Mouse (Mus musculus) liver, postnatal 0 days (tissue): ENCODE measurements around the gene Gpbar1. TPM values are rescaled to one million over a fixed set of nuclear protein-coding genes. Genes with fewer than 3 reads are reported as not detected.

Experiments used
- ATAC-seq: fragments of 200-750 bp; cut with Nextera tagmentation; 2 replicates; pipeline ENCODE4 v1.8.0; 2017; ENCODE audit warnings: mild to moderate bottlenecking, moderate library complexity
- DNase-seq: peaks from one replicate; pipeline ENCODE4 v3.0.0-alpha.2; 2016
- H3K27ac ChIP-seq: fragments of 300-500 bp; sonication (generic); 2 replicates; pipeline ENCODE4 v1.5.1; 2014; ENCODE audit warnings: antibody characterized with exemption, moderate library complexity, mild to moderate bottlenecking, low read depth
- H3K27me3 ChIP-seq: fragments of 300-500 bp; sonication (generic); 2 replicates; pipeline ENCODE4 v1.6.1; 2014; ENCODE audit warnings: low read length, control low read depth, mixed read lengths; ENCODE audit not compliant: insufficient read depth
- H3K36me3 ChIP-seq: fragments of 300-500 bp; sonication (generic); replicated peaks from 2 replicates; pipeline ENCODE4 v1.6.1; 2014; ENCODE audit warnings: mild to moderate bottlenecking, control low read depth, low read length, moderate library complexity, mixed read lengths; ENCODE audit not compliant: insufficient read depth
- H3K4me1 ChIP-seq: fragments of 300-500 bp; sonication (generic); 2 replicates; pipeline ENCODE4 v1.6.1; 2014; ENCODE audit warnings: antibody characterized with exemption, mild to moderate bottlenecking, control low read depth; ENCODE audit not compliant: insufficient read depth
- H3K4me2 ChIP-seq: fragments of 300-500 bp; sonication (generic); 2 replicates; pipeline ENCODE4 v1.6.1; 2014; ENCODE audit warnings: low read depth, mild to moderate bottlenecking, low read length, moderate library complexity, mixed read lengths
- H3K4me3 ChIP-seq: fragments of 300-500 bp; sonication (generic); 2 replicates; pipeline ENCODE4 v1.5.1; 2014; ENCODE audit warnings: low read depth, low read length
- H3K9ac ChIP-seq: fragments of 300-500 bp; sonication (generic); replicated peaks from 2 replicates; pipeline ENCODE4 v1.6.1; 2014; ENCODE audit warnings: mild to moderate bottlenecking, moderate library complexity
- H3K9me3 ChIP-seq: fragments of 300-500 bp; sonication (generic); 2 replicates; pipeline ENCODE4 v1.6.1; 2016; ENCODE audit warnings: mild to moderate bottlenecking, control low read depth, low read length, mixed read lengths
- CTCF ChIP-seq: sonication (generic); IDR thresholded peaks from 2 replicates; pipeline ENCODE4 v1.5.1; 2016; ENCODE audit warnings: antibody characterized with exemption, low read depth
- EP300 ChIP-seq: IDR thresholded peaks from 2 replicates; pipeline ENCODE4 v1.6.1; 2016; ENCODE audit warnings: antibody characterized with exemption, low read depth, mild to moderate bottlenecking
- WGBS: fragments of 180-500 bp; shearing (Covaris S2); extraction: QIAGEN DNeasy Blood & Tissue Kit; methylation state at CpG from one replicate; pipeline ENCODE4 v1.1.7; 2014; ENCODE audit not compliant: insufficient replicate concordance; 5-methylcytosine and 5-hydroxymethylcytosine counted together
- polyA plus RNA-seq: library from polyadenylated mRNA; unstranded; fragments of >200 nt; fragmentation: Nextera tagmentation; extraction: Ambion mirVana; gene quantifications from 2 replicates; pipeline ENCODE4 v1.2.1, GENCODE M21; 2015

The Gpbar1 gene
- polyA plus RNA-seq, 1 experiment from 2014 or later, result 0.20 TPM

DNA sequence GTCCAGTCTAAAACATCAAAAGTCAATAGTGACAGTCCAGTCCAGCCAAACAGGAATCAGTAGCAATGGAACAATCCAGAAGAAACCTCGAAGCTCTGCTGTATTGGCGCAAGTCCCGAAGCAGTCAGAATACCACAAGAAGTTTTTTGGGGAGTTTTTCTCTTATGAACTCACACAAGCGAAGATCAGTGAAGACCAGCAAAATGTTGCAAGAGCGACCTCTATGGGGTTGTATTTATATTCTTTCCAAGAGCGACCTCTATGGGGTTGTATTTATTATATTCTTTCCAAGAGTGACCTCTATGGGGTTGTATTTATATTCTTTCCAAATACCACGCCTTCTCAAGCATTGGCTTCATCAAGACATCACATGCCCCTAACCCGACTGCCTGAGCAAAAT is 9.6 kb upstream of the Gpbar1 start:
- Histone ChIP-seq H3K4me1 (no peaks in the 10 kb centered on the region), H3K27ac (no peak overlapping the region), H3K4me2 (no peak overlapping the region), H3K4me3 (no peak overlapping the region), H3K27me3 (no peaks in the 10 kb centered on the region), H3K9ac (no peak overlapping the region), H3K9me3 (no peaks in the 10 kb centered on the region), H3K36me3 (peaks cover 48% of the 10 kb centered on the region)
- WGBS, result 77% methylated on average over 8 of the region's 8 CpGs
- DNase-seq (no peak), ATAC-seq (no peak)
- TF ChIP-seq CTCF, result peak; percentile 33; the same call in 1 of the 2 replicates
- no peak for TF ChIP-seq EP300

DNA sequence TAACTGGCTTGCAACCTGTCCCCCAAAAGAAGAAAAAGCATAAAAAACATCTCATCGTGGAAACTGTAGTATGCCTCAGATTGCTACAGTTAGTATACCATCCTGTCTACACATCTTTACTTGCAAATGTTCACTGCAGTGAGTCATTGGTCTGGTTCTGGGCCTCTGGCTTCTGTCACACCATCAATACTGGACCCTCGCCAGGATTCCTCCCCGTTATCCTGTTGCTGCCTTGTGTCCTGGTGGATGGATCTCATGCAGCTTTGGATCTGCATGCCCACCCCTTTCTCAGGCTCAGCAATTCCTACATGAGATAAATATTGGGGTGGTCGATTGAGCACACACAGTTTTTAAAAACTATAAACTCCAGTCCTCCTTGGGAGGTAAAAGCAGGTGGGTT is 6.7 kb upstream of the Gpbar1 start:
- ATAC-seq (no peak), DNase-seq (no peak)
- TF ChIP-seq CTCF (no peak), EP300 (no peak)
- no peak overlapping the region for H3K27ac ChIP-seq
- H3K27me3 ChIP-seq, result no peaks in the 10 kb centered on the region
- 67% methylated on average over 4 of the region's 4 CpGs for WGBS
- H3K4me3 ChIP-seq, result no peak overlapping the region
- H3K4me2 ChIP-seq, result no peak overlapping the region
- H3K36me3 ChIP-seq, result peaks cover 23% of the 10 kb centered on the region
- H3K9ac ChIP-seq, result no peak overlapping the region
- H3K9me3 ChIP-seq, result no peaks in the 10 kb centered on the region
- peaks cover 3% of the 10 kb centered on the region for H3K4me1 ChIP-seq

DNA sequence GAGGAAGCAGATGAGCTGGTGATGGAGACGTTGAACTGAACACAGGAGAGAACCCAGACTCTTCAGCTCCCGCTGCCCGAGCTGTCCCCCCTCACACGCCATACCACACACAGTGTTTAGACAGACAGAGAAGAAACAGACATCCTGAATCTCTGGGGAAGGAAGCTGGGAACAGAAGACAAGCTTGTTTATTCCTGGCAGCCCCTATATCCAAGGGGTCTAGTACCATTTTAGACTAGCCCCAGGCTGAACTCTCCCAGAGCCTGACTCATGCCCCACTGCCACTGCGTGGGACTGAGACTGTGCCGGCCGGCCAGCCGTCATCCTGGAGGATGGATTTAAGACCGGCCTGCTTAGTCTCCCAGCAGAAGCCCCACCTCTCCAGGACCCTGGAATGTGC is 3.3 kb upstream of the Gpbar1 start:
- Histone ChIP-seq H3K4me2 (no peak overlapping the region), H3K27ac (0 out of 2 replicates have a peak overlapping the region, but pooled peaks have one; percentile 11), H3K36me3 (peaks cover 2% of the 10 kb centered on the region; the same call in 1 of the 2 replicates), H3K4me3 (no peak overlapping the region), H3K4me1 (peaks cover 3% of the 10 kb centered on the region), H3K9ac (no peak overlapping the region), H3K27me3 (no peaks in the 10 kb centered on the region), H3K9me3 (no peaks in the 10 kb centered on the region)
- WGBS, result 23% methylated on average over 9 of the region's 9 CpGs
- no peak for DNase-seq
- TF ChIP-seq EP300 (no peak), CTCF (no peak)
- peak; percentile 43 for ATAC-seq

DNA sequence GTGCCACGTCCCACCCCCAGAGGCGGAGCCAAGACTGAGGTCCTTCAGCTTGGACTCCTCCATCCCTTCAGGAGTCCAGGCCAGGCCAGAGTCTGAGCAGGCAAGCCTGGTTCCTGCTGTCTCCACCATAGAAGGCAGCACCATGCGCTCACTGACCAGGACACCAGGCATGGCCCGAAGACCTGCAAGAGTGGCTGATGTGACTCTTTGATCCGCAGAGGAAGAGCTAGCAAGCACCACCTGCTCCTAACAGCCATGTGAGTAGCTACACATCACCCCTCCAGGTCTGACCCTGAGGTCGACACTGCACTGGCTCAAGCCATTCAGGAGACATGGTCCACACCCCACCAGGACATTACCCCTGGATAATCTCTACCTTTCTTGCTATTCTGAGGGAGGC is 1.3 kb upstream of the Gpbar1 start:
- Histone ChIP-seq H3K9me3 (no peaks in the 10 kb centered on the region), H3K4me2 (no peak overlapping the region), H3K27me3 (no peaks in the 10 kb centered on the region), H3K27ac (no peak overlapping the region), H3K4me1 (peaks cover 3% of the 10 kb centered on the region), H3K9ac (no peak overlapping the region), H3K4me3 (no peak overlapping the region), H3K36me3 (peaks cover 21% of the 10 kb centered on the region)
- WGBS, result 65% methylated on average over 6 of the region's 6 CpGs
- TF ChIP-seq EP300, result no peak
- no peak for TF ChIP-seq CTCF
- no peak for ATAC-seq
- no peak for DNase-seq

GRCm38 (mm10) chr1:74277883-74278537 is 340 bp upstream of the Gpbar1 start:
- no peak overlapping the region for H3K9ac ChIP-seq
- H3K27me3 ChIP-seq, result no peaks in the 10 kb centered on the region
- 59% methylated on average over 8 of the region's 8 CpGs for WGBS
- H3K36me3 ChIP-seq, result peaks cover 25% of the 10 kb centered on the region
- H3K4me3 ChIP-seq, result no peak overlapping the region
- ATAC-seq (no peak), DNase-seq (no peak)
- H3K9me3 ChIP-seq, result no peaks in the 10 kb centered on the region
- H3K4me1 ChIP-seq, result peaks cover 3% of the 10 kb centered on the region
- H3K27ac ChIP-seq, result no peak overlapping the region
- no peak overlapping the region for H3K4me2 ChIP-seq
- TF ChIP-seq CTCF (no peak), EP300 (no peak)

DNA sequence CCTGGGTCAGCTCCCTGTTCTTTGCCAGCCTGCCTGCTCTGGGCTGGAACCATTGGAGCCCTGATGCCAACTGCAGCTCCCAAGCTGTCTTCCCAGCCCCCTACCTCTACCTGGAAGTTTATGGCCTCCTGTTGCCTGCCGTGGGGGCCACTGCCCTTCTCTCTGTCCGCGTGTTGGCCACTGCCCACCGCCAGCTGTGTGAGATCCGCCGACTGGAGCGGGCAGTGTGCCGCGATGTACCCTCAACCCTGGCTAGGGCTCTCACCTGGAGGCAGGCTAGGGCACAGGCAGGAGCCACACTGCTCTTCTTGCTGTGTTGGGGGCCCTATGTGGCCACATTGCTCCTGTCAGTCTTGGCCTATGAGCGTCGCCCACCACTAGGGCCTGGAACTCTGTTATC is 638 bp downstream of the Gpbar1 start:
- Histone ChIP-seq H3K4me1 (peaks cover 8% of the 10 kb centered on the region), H3K9me3 (no peaks in the 10 kb centered on the region), H3K4me3 (no peak overlapping the region), H3K27me3 (no peaks in the 10 kb centered on the region), H3K9ac (no peak overlapping the region), H3K27ac (no peak overlapping the region), H3K4me2 (no peak overlapping the region), H3K36me3 (peaks cover 25% of the 10 kb centered on the region)
- ATAC-seq (no peak), DNase-seq (no peak)
- 80% methylated on average over 11 of the region's 11 CpGs for WGBS
- no peak for TF ChIP-seq EP300
- no peak for TF ChIP-seq CTCF
